Mouse (Mus musculus) C2C12 (cell line): ENCODE results near the gene Kcnmb2.

Experiments
- CEBPB ChIP-seq: IDR thresholded peaks from one replicate; pipeline ENCODE4 v1.6.1; 2011; ENCODE audit warnings: low read depth, mild to moderate bottlenecking, control low read depth, moderate library complexity
- CTCF ChIP-seq: IDR thresholded peaks from one replicate; pipeline ENCODE4 v1.5.1; 2011; ENCODE audit not compliant: control insufficient read depth, insufficient read depth, insufficient read length
- FOSL1 ChIP-seq: IDR thresholded peaks from one replicate; pipeline ENCODE4 v1.8.0; 2011; ENCODE audit warnings: mild to moderate bottlenecking, low read length; ENCODE audit not compliant: poor library complexity, insufficient read depth, severe bottlenecking
- MAX ChIP-seq: IDR thresholded peaks from one replicate; pipeline ENCODE4 v1.6.1; 2011; ENCODE audit warnings: mild to moderate bottlenecking, control low read depth
- MYOG ChIP-seq: IDR thresholded peaks from one replicate; pipeline ENCODE4 v1.6.1; 2011; ENCODE audit not compliant: control insufficient read depth, insufficient read length; ENCODE audit errors: extremely low read depth
- USF1 ChIP-seq: IDR thresholded peaks from one replicate; pipeline ENCODE4 v1.6.1; 2011; ENCODE audit warnings: low read depth, mild to moderate bottlenecking, control low read depth, moderate library complexity

DNA sequence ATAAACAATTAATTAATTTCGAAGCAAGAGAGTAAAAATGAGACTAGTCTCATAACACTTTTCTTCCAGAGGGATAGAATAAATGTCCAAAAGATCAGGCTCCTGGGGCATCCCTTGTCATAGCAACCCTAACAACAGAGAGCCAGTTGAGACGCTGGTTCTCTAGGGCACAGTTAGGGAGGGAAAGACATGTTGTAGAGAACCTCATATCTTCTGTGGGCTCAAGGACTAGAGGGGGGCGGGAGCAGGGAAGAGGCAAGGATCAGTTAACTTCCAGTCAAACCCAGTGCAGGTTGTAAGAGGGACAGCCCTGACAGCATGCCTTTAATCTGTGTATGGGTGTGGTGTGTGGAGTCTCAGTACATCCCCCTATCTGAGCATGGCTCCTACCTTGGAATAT, 38.2 kb upstream of the Kcnmb2 start:
- no peak for TF ChIP-seq CTCF
- no peak for TF ChIP-seq MYOG
- no peak for TF ChIP-seq USF1
- TF ChIP-seq CEBPB, result no peak
- TF ChIP-seq MAX, result no peak
- no peak for TF ChIP-seq FOSL1
